Mouse (Mus musculus): Measurements from ENCODE around the gene Hist1h2bh.
"Not testable (repeated sequence)": the region's sequence is repeated elsewhere in the genome, so short reads cannot be mapped to it uniquely, and the experiment has no call there.

Gene Hist1h2bh

GRCm38 (mm10) chr13:23551931-23552914, 9.0 kb upstream of the Hist1h2bh start:
- no peak for DNase-seq (ENCODE audit: low read depth, low spot score)

- peak; percentile 89 for DNase-seq (ENCODE audit: low read depth, low spot score)
These were observed 8.1 kb upstream of the Hist1h2bh start, which contains the start of gene Hist1h4f for GRCm38 (mm10) chr13:23551146-23551834. Hist1h4f (minus strand) TSS chr13:23551648.

- DNase-seq (ENCODE audit: low read depth, low spot score) = no peak
These were observed 7.6 kb upstream of the Hist1h2bh start for GRCm38 (mm10) chr13:23550761-23551145.

- DNase-seq (ENCODE audit: low read depth, low spot score) = no peak
These were observed 3.5 kb upstream of the Hist1h2bh start for GRCm38 (mm10) chr13:23546694-23547093.

GRCm38 (mm10) chr13:23544787-23545120, 1.6 kb upstream of the Hist1h2bh start:
- DNase-seq (ENCODE audit: low read depth, low spot score) = peak; percentile 47

- DNase-seq (ENCODE audit: low read depth, low spot score) = peak; percentile 95
These were observed 984 bp upstream of the Hist1h2bh start, which contains the start of gene Hist1h3f for GRCm38 (mm10) chr13:23543965-23544786. Hist1h3f (plus strand) TSS chr13:23544052.

- peak; percentile 22 for DNase-seq (ENCODE audit: low read depth, low spot score)
These were observed 789 bp downstream of the Hist1h2bh start for GRCm38 (mm10) chr13:23542225-23542980.

- DNase-seq (ENCODE audit: low read depth, low spot score) = no peak
These were observed 1.7 kb downstream of the Hist1h2bh start for GRCm38 (mm10) chr13:23541497-23541896.

- DNase-seq (ENCODE audit: low read depth, low spot score) = not testable (repeated sequence)
These were observed 3.4 kb downstream of the Hist1h2bh start for GRCm38 (mm10) chr13:23539821-23540220.

GRCm38 (mm10) chr13:23538249-23538648, 4.9 kb downstream of the Hist1h2bh start:
- no peak for DNase-seq (ENCODE audit: low read depth, low spot score)

- no peak for DNase-seq (ENCODE audit: low read depth, low spot score)
These were observed 6.0 kb downstream of the Hist1h2bh start for GRCm38 (mm10) chr13:23537006-23537710.

GRCm38 (mm10) chr13:23536076-23536822, 6.9 kb downstream of the Hist1h2bh start:
- DNase-seq (ENCODE audit: low read depth, low spot score) = no peak

- DNase-seq (ENCODE audit: low read depth, low spot score) = peak; percentile 91
These were observed 7.8 kb downstream of the Hist1h2bh start, which contains the start of gene Hist1h3g for GRCm38 (mm10) chr13:23535137-23536075. Hist1h3g (plus strand) TSS chr13:23535422.

- DNase-seq (ENCODE audit: low read depth, low spot score) = no peak
These were observed 8.6 kb downstream of the Hist1h2bh start for GRCm38 (mm10) chr13:23534368-23535131.

- peak; percentile 80 for DNase-seq (ENCODE audit: low read depth, low spot score)
These were observed 9.4 kb downstream of the Hist1h2bh start, which contains the start of gene Hist1h2af for GRCm38 (mm10) chr13:23533560-23534367. Hist1h2af (plus strand) TSS chr13:23533906.

- peak; percentile 20 for DNase-seq (ENCODE audit: low read depth, low spot score)
These were observed 10.7 kb downstream of the Hist1h2bh start for GRCm38 (mm10) chr13:23532262-23533075.

Data from CD4-positive helper T cell, adult 2 months (primary cell).